Mouse (Mus musculus) heart, postnatal 0 days (tissue): Measurements from ENCODE around the gene Oca2.

Source experiments
- CTCF ChIP-seq: IDR thresholded peaks from 2 replicates; pipeline ENCODE4 v1.5.1; 2016; ENCODE audit warnings: antibody characterized with exemption, control low read depth, low read depth
- EP300 ChIP-seq: IDR thresholded peaks from 2 replicates; pipeline ENCODE4 v1.6.1; 2016; ENCODE audit warnings: antibody characterized with exemption, low read depth

GRCm38 (mm10) chr7:56277506-56277905 is 37.9 kb downstream of the Oca2 start:
- TF ChIP-seq EP300 (no peak), CTCF (no peak)
